Mouse (Mus musculus): Measurements from ENCODE around the gene Cerk. TPM values are rescaled to one million over a fixed set of nuclear protein-coding genes. Genes with fewer than 3 reads are reported as not detected.

Cerk gene
- polyA plus RNA-seq, 1 experiment: 113 TPM

GRCm38 (mm10) chr15:86145046-86145445 lies 40.9 kb downstream of the Cerk start:
- Histone ChIP-seq H3K27ac (ENCODE audit: insufficient read depth, low read depth, low read length) (no peak overlapping the region), H3K4me1 (ENCODE audit: control insufficient read depth, insufficient read depth, low read length) (no peaks in the 10 kb centered on the region), H3K4me3 (ENCODE audit: insufficient read depth, low read depth, low read length) (no peak overlapping the region)
- 86% methylated on average over 7 of the region's 7 CpGs for WGBS
- TF ChIP-seq CTCF (IDR thresholded peaks at IDR 0.05; ENCODE audit: insufficient read depth, low read depth, low read length) (no peak), POLR2A (IDR thresholded peaks at IDR 0.05; ENCODE audit: insufficient read depth, low read depth, low read length) (no peak)

- Histone ChIP-seq H3K4me1 (ENCODE audit: control insufficient read depth, insufficient read depth, low read length) (no peaks in the 10 kb centered on the region), H3K27ac (ENCODE audit: insufficient read depth, low read depth, low read length) (no peak overlapping the region), H3K4me3 (ENCODE audit: insufficient read depth, low read depth, low read length) (no peak overlapping the region)
- no peak for TF ChIP-seq CTCF (IDR thresholded peaks at IDR 0.05; ENCODE audit: insufficient read depth, low read depth, low read length)
- TF ChIP-seq POLR2A (IDR thresholded peaks at IDR 0.05; ENCODE audit: insufficient read depth, low read depth, low read length): no peak
- 81% methylated on average over 7 of the region's 7 CpGs for WGBS
Observed at GRCm38 (mm10) chr15:86144577-86144976, 41.4 kb downstream of the Cerk start.

- no peak overlapping the region for H3K4me3 ChIP-seq (ENCODE audit: insufficient read depth, low read depth, low read length)
- no peak overlapping the region for H3K27ac ChIP-seq (ENCODE audit: insufficient read depth, low read depth, low read length)
- 31% methylated on average over 10 of the region's 10 CpGs for WGBS
- H3K4me1 ChIP-seq (ENCODE audit: control insufficient read depth, insufficient read depth, low read length): peaks cover 3% of the 10 kb centered on the region; the same call in 1 of the 2 replicates
- TF ChIP-seq POLR2A (IDR thresholded peaks at IDR 0.05; ENCODE audit: insufficient read depth, low read depth, low read length): no peak
- TF ChIP-seq CTCF (IDR thresholded peaks at IDR 0.05; ENCODE audit: insufficient read depth, low read depth, low read length): peak; percentile 63
Observed at GRCm38 (mm10) chr15:86140323-86140722, 45.6 kb downstream of the Cerk start.

- TF ChIP-seq POLR2A (IDR thresholded peaks at IDR 0.05; ENCODE audit: insufficient read depth, low read depth, low read length) (no peak), CTCF (IDR thresholded peaks at IDR 0.05; ENCODE audit: insufficient read depth, low read depth, low read length) (0 out of 2 replicates have a peak, but pooled peaks have one; percentile 24)
- WGBS: 62% methylated on average over 4 of the region's 4 CpGs
Observed at GRCm38 (mm10) chr15:86137638-86138037, 48.3 kb downstream of the Cerk start.

GRCm38 (mm10) chr15:86134941-86135783 lies 50.8 kb downstream of the Cerk start:
- WGBS: 28% methylated on average over 18 of the region's 18 CpGs
- no peak for TF ChIP-seq POLR2A (IDR thresholded peaks at IDR 0.05; ENCODE audit: insufficient read depth, low read depth, low read length)
- TF ChIP-seq CTCF (IDR thresholded peaks at IDR 0.05; ENCODE audit: insufficient read depth, low read depth, low read length): peak; percentile 74
- no peak overlapping the region for H3K27ac ChIP-seq (ENCODE audit: insufficient read depth, low read depth, low read length)
- peaks cover 3% of the 10 kb centered on the region for H3K4me1 ChIP-seq (ENCODE audit: control insufficient read depth, insufficient read depth, low read length)
- no peak overlapping the region for H3K4me3 ChIP-seq (ENCODE audit: insufficient read depth, low read depth, low read length)

More at GRCm38 (mm10) chr15:86137638-86138037, 48.3 kb downstream of the Cerk start:
- H3K27ac ChIP-seq (ENCODE audit: insufficient read depth, low read depth, low read length): no peak overlapping the region
- peaks cover 3% of the 10 kb centered on the region for H3K4me1 ChIP-seq (ENCODE audit: control insufficient read depth, insufficient read depth, low read length)
- no peak overlapping the region for H3K4me3 ChIP-seq (ENCODE audit: insufficient read depth, low read depth, low read length)

- peaks cover 3% of the 10 kb centered on the region for H3K4me1 ChIP-seq (ENCODE audit: control insufficient read depth, insufficient read depth, low read length)
- TF ChIP-seq CTCF (IDR thresholded peaks at IDR 0.05; ENCODE audit: insufficient read depth, low read depth, low read length): no peak
- TF ChIP-seq POLR2A (IDR thresholded peaks at IDR 0.05; ENCODE audit: insufficient read depth, low read depth, low read length): no peak
- H3K4me3 ChIP-seq (ENCODE audit: insufficient read depth, low read depth, low read length): no peak overlapping the region
- no peak overlapping the region for H3K27ac ChIP-seq (ENCODE audit: insufficient read depth, low read depth, low read length)
- 90% methylated on average over 10 of the region's 10 CpGs for WGBS
Observed at GRCm38 (mm10) chr15:86130657-86131056, 55.3 kb downstream of the Cerk start.

- 52% methylated on average over 3 of the region's 3 CpGs for WGBS
- Histone ChIP-seq H3K27ac (ENCODE audit: insufficient read depth, low read depth, low read length) (no peak overlapping the region), H3K4me1 (ENCODE audit: control insufficient read depth, insufficient read depth, low read length) (peaks cover 4% of the 10 kb centered on the region; the same call in 1 of the 2 replicates), H3K4me3 (ENCODE audit: insufficient read depth, low read depth, low read length) (no peak overlapping the region)
- no peak for TF ChIP-seq POLR2A (IDR thresholded peaks at IDR 0.05; ENCODE audit: insufficient read depth, low read depth, low read length)
- TF ChIP-seq CTCF (IDR thresholded peaks at IDR 0.05; ENCODE audit: insufficient read depth, low read depth, low read length): no peak
Observed at GRCm38 (mm10) chr15:86129036-86129435, 56.9 kb downstream of the Cerk start.

GRCm38 (mm10) chr15:86124359-86124758 lies 61.6 kb downstream of the Cerk start:
- Histone ChIP-seq H3K27ac (ENCODE audit: insufficient read depth, low read depth, low read length) (no peak overlapping the region), H3K4me3 (ENCODE audit: insufficient read depth, low read depth, low read length) (no peak overlapping the region), H3K4me1 (ENCODE audit: control insufficient read depth, insufficient read depth, low read length) (peaks cover 13% of the 10 kb centered on the region; the same call in 1 of the 2 replicates)
- WGBS: 17% methylated on average over 1 of the region's 1 CpGs
- TF ChIP-seq CTCF (IDR thresholded peaks at IDR 0.05; ENCODE audit: insufficient read depth, low read depth, low read length) (peak; percentile 55; the same call in 1 of the 2 replicates), POLR2A (IDR thresholded peaks at IDR 0.05; ENCODE audit: insufficient read depth, low read depth, low read length) (no peak)

- 95% methylated on average over 4 of the region's 4 CpGs for WGBS
- no peak for TF ChIP-seq POLR2A (IDR thresholded peaks at IDR 0.05; ENCODE audit: insufficient read depth, low read depth, low read length)
- no peak for TF ChIP-seq CTCF (IDR thresholded peaks at IDR 0.05; ENCODE audit: insufficient read depth, low read depth, low read length)
- H3K4me3 ChIP-seq (ENCODE audit: insufficient read depth, low read depth, low read length): no peak overlapping the region
- H3K27ac ChIP-seq (ENCODE audit: insufficient read depth, low read depth, low read length): no peak overlapping the region
- peaks cover 13% of the 10 kb centered on the region; the same call in 1 of the 2 replicates for H3K4me1 ChIP-seq (ENCODE audit: control insufficient read depth, insufficient read depth, low read length)
Observed at GRCm38 (mm10) chr15:86123409-86123808, 62.5 kb downstream of the Cerk start.
